Mouse (Mus musculus): Measurements from ENCODE around the gene Ccdc30. TPM values are rescaled to one million over a fixed set of nuclear protein-coding genes. Genes with fewer than 3 reads are reported as not detected.
"Not testable (repeated sequence)": the region's sequence is repeated elsewhere in the genome, so short reads cannot be mapped to it uniquely, and the experiment has no call there.

The Ccdc30 gene
- polyA plus RNA-seq, 2 experiments from 2014 or later, result 7.2 to 8.0 TPM

DNA sequence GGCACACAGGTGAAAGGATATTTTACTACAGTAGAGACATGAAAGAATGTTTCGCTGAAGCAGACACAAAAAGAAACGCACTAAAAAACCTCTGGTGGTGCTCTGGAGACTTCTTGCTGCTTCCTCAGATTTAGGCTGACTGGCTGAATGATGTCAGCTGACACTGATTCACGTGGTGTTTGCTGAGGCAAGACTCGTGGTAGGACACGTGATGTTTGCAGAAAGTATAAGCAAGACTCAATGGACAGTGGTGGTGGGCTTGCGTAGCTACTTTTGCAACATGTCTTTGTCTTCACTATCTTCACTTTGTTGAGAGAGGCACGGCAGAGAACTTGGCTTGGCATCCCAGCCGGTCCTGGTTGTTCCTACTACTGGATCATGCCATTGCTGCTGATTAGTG lies 112.0 kb downstream of the Ccdc30 start:
- ATAC-seq, result no peak

- ATAC-seq, result no peak
These were observed 113.5 kb downstream of the Ccdc30 start for GRCm38 (mm10) chr4:119301777-119302176.

DNA sequence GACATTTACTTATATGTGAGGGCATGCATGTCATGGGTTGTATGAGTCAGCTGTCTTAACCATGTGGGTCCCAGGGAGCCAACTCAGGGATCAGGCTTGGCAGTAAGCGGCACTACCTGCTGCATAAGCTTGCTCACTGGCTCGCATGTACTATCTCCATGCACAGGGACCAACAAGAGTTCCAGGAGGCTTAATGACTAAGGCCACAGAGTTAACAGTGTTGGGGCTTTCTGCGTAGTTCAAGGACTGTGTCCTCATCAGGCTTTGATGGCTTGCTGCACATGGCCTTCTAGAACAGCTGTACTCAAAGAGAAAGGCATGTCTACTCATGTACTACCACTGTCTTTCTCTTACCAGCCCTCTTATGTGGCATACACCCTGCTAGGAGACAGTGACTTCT lies 114.6 kb downstream of the Ccdc30 start:
- ATAC-seq, result no peak

DNA sequence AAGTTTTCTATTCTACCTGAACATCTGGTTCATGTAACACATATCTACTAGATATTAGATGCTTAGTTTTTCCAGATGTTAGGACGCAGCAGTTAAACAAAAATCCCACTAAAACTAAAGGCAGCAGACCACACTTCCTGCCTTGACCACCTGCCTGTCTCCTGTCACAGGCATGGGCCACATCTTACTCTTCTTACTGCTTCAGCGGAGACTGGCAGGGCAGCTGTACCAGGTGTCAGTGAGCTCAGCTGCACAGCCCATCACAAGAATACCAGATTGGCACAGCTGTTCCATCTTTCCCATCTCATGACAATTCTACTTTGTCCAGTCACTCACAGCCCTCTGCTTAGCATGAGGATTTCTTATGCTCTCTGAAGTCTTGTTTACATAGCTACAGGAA lies 118.0 kb downstream of the Ccdc30 start:
- ATAC-seq, result no peak

DNA sequence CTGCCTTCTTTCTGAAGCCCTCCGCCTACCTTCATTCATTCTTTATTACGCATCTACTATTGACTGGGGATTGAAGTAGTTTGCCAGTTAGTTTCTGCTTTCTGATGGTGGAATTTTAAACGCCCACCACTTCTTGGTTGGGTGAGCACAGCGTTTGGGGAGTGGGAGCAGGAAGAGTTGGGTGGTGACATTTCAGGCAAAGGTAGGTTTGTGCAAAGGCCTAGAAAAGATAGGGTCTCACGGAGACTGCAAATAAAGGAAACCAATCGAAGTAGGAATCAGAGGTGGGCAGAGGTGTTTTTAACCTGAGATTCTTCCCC lies 120.2 kb downstream of the Ccdc30 start:
- ATAC-seq, result no peak

DNA sequence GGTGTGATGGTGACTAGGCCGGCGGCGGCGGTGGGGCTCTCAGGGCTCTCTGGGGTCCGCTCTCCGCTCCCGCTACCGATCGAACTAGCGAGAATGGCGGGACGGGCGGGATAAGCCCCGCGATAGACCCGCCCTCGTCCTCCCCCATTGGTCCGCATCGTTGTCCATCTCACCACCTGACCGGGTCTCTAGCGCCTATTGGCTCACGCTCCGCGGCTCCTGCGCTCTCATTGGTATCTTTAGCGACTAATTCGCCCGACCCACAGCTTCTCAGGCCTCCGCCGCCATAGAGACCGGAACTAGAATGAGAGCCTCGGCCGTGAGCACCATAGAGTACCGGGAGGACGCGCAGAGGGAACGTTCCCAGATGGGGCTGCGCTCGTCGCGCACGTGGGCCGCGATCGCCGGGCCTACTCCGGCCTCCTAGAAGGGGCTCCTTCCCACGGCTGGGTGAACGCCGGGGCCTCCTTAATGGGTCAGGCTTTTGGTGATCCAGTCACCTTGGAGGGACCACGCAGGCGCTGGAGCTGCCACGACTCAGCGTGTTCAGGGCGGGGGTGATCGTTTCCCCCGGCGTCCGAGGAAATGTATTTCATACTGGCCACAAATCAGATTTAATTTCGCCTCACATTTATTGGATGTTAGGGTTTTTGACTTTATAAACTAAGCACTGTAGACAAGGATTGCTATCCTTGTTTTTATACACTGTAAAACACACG lies 120.7 kb downstream of the Ccdc30 start, which contains the start of gene Ybx1:
Gene Ybx1, minus strand, starts transcription at position 190 of the 719 bp plus-strand sequence.
- peak; percentile 97 for ATAC-seq

DNA sequence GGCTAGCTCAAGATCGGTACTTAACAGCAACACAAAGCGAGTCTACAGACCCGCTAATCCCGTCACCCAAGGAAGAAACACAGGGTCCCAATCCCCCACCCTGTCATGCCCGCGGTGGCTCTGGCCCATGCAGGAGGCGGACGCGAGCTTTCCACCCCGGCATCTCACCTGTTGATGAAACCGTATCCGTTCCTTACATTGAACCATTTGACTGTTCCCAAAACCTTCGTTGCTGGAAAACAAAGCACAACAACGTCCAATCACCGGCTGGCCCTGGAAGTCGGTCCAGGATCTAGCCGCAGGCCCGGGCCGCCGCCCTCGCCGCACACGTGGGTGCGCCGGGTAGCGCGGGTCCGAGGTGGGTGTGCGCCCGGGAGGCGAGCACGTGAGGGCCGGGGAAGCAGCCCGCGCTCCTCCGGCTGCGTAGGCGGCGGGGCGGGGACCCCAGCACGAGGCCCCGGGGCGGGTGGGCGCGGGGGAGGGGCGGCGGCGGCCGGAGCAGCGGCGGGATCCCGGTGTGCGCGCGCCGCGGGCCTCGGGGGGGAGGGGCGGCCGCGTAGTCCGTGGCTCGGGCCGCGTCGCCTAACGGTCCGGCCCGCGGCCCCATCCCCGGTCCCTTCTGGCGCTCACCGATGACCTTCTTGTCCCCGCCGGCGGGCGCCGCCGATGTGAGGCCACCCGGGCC lies 121.6 kb downstream of the Ccdc30 start:
- no peak for ATAC-seq

- ATAC-seq, result peak; percentile 25
These were observed 122.3 kb downstream of the Ccdc30 start for GRCm38 (mm10) chr4:119292771-119293573.

GRCm38 (mm10) chr4:119291921-119292320 lies 123.4 kb downstream of the Ccdc30 start:
- ATAC-seq, result no peak

GRCm38 (mm10) chr4:119285336-119285735 lies 130.0 kb downstream of the Ccdc30 start:
- ATAC-seq, result no peak

DNA sequence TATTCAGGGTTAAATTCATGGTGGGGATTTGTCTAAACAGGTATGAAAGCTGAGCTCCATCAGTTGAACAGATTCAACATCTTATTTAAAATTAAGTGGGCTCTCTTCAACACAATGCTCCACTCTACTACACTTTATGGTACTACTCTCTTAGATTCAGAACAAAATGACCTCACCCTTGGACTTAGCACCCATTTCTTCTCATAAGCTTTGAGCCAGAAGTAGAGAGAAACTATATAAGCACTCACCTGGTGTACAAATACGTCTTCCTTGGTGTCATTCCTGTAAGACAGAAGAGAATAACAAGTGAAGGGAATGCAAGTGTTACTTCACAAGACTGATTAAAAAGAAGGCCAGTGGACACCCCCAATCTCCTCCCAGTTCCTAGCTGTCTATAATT lies 130.5 kb downstream of the Ccdc30 start:
- ATAC-seq, result no peak

GRCm38 (mm10) chr4:119278784-119279183 lies 136.5 kb downstream of the Ccdc30 start:
- ATAC-seq, result not testable (repeated sequence)

GRCm38 (mm10) chr4:119275726-119276125 lies 139.6 kb downstream of the Ccdc30 start:
- no peak for ATAC-seq

DNA sequence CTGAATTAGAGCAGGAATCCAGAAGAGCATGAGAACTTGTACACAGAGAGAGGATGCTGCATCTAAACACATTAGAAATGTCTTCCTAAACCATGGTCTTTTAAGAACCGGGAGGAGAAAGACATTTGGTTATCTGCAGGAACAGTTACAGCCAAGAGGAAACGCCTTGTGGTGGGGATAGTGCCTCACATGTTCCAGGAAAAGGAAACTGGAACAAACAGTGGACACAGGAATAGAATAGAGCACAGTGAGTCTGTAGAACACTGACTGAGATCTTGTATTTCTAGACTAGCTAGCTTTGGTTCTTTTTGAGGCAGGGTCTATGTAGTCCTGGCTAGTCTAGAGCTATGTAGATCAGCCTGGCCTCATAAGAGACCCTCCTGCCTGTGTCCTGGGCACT lies 140.1 kb downstream of the Ccdc30 start:
- no peak for ATAC-seq

- no peak for ATAC-seq
These were observed 140.7 kb downstream of the Ccdc30 start for GRCm38 (mm10) chr4:119274627-119275026.

Other genes starting within 250 kb of the Ccdc30 start
- 1 to 10 TPM; 3.5 to 4.8 TPM for gene Zfp691, start 241.3 kb downstream of the Ccdc30 start, polyA plus RNA-seq (2017; shearing (Covaris generic))
- gene Ermap, start 225.5 kb downstream of the Ccdc30 start, polyA plus RNA-seq (2017; shearing (Covaris generic)), result not detected
- gene Svbp, start 220.2 kb downstream of the Ccdc30 start, polyA plus RNA-seq (2017; shearing (Covaris generic)), result 10 to 100 TPM; 53.0 to 54.8 TPM
- not detected for gene Tmem269, start 197.3 kb downstream of the Ccdc30 start, polyA plus RNA-seq (2017; shearing (Covaris generic))
- gene AU022252, start 182.8 kb downstream of the Ccdc30 start, polyA plus RNA-seq (2017; shearing (Covaris generic)), result 1 to 10 TPM; 6.2 to 9.6 TPM
- gene P3h1, start 182.6 kb downstream of the Ccdc30 start, polyA plus RNA-seq (2017; shearing (Covaris generic)), result 1 to 10 TPM; 1.1 to 1.2 TPM
- gene Cldn19, start 160.1 kb downstream of the Ccdc30 start, polyA plus RNA-seq (2017; shearing (Covaris generic)), result not detected
- 100 to 1,000 TPM; 152 to 163 TPM for gene Ybx1, start 120.9 kb downstream of the Ccdc30 start, polyA plus RNA-seq (2017; shearing (Covaris generic))
- gene Ppih, start 95.0 kb downstream of the Ccdc30 start, polyA plus RNA-seq (2017; shearing (Covaris generic)), result 10 to 100 TPM; 30.4 to 45.3 TPM
- 10 to 100 TPM; 54.7 to 60.9 TPM for gene Ppcs, start 6.9 kb upstream of the Ccdc30 start, polyA plus RNA-seq (2017; shearing (Covaris generic))
- gene Zmynd12, start 7.3 kb upstream of the Ccdc30 start, polyA plus RNA-seq (2017; shearing (Covaris generic)), result under 1 TPM in 1 of 2 experiments, not detected in 1; 0.43 TPM
- under 1 TPM in 1 of 2 experiments, not detected in 1; 0.11 TPM for gene Rimkla, start 77.1 kb upstream of the Ccdc30 start, polyA plus RNA-seq (2017; shearing (Covaris generic))
- gene Foxj3, start 121.5 kb upstream of the Ccdc30 start, polyA plus RNA-seq (2017; shearing (Covaris generic)), result 10 to 100 TPM; 12.5 to 12.6 TPM
- gene Frg2f1, start 124.0 kb upstream of the Ccdc30 start, polyA plus RNA-seq (2017; shearing (Covaris generic)), result 1 to 10 TPM; 2.3 to 5.2 TPM
- not detected for gene Guca2a, start 222.2 kb upstream of the Ccdc30 start, polyA plus RNA-seq (2017; shearing (Covaris generic))
- not detected for gene Guca2b, start 243.4 kb upstream of the Ccdc30 start, polyA plus RNA-seq (2017; shearing (Covaris generic))